14 mouse cellular contexts compared by ENCODE assay signal in the genomic region with DNA sequence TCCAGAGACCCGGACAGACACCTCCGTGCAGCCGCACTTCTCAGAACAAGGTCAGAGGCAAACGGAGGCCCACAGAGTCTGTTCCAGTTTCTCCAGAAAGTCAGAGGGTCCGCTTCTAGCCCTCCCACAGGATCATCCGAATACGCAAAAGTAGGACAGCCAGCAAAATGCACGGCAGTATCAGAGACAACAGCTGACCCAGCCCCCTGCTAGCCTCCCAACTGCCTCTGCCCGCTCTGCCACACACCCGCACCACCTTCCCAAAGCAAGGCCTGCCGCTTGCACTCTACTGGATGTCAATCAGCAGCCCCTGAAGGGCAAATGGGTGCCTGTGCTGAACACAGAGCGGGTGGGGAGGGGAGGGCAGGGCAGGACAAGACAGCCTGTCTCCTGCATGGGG. TPM values are rescaled to one million over a fixed set of nuclear protein-coding genes. Genes with fewer than 3 reads are reported as not detected.
"Had no signal": no experiment of that assay in that cellular context is flagged by ENCODE, and none has a peak within 500 bp of the region (broad histone marks: within the 10 kb centered on the region; RNA-seq: fewer than 3 reads in every experiment).

No protein-coding gene starts in this region.

- H3K9me3 ChIP-seq: limb, embryonic 15.5 days; liver, embryonic 12.5 days; midbrain, embryonic 15.5 days; neural tube, embryonic 13.5 days had no signal

- ATAC-seq: liver, embryonic 12.5 days; midbrain, embryonic 15.5 days had no signal

- H3K9ac ChIP-seq: limb, embryonic 15.5 days; liver, embryonic 12.5 days; lung, embryonic 14.5 days; midbrain, embryonic 15.5 days; neural tube, embryonic 13.5 days had no signal

- H3K27me3 ChIP-seq: limb, embryonic 15.5 days; liver, embryonic 12.5 days; midbrain, embryonic 15.5 days; neural tube, embryonic 13.5 days had no signal

- H3K4me3 ChIP-seq: limb, embryonic 15.5 days; liver, embryonic 12.5 days; midbrain, embryonic 15.5 days; neural tube, embryonic 13.5 days had no signal

- H3K27ac ChIP-seq: limb, embryonic 15.5 days; liver, embryonic 12.5 days; midbrain, embryonic 15.5 days had no signal

- H3K4me2 ChIP-seq: limb, embryonic 15.5 days; liver, embryonic 12.5 days; lung, embryonic 14.5 days; midbrain, embryonic 11.5 days; midbrain, embryonic 15.5 days; neural tube, embryonic 13.5 days had no signal

- H3K36me3 ChIP-seq: limb, embryonic 15.5 days; liver, embryonic 12.5 days; midbrain, embryonic 15.5 days; neural tube, embryonic 13.5 days had no signal

- DNase-seq: kidney, postnatal 25 days; layer of hippocampus, postnatal 36 days; lung, embryonic 14.5 days; lung, postnatal 10 days; lung, postnatal 4 days; right cerebral cortex, adult 18-20 months; right cerebral cortex, postnatal 25 days; thymus, postnatal 36 days had no signal

RNA-seq across cellular contexts. Expression of gene Hhipl1, which starts 45.1 kb away (rescaled TPM):
- total RNA-seq: megakaryocyte, adult 5-6 weeks had no signal
